Mouse (Mus musculus): ENCODE measurements around the gene Inhbc. TPM values are rescaled to one million over a fixed set of nuclear protein-coding genes. Genes with fewer than 3 reads are reported as not detected.
"Not testable (repeated sequence)": the region's sequence is repeated elsewhere in the genome, so short reads cannot be mapped to it uniquely, and the experiment has no call there.

Gene Inhbc
- polyA plus RNA-seq, 1 experiment from 2014 or later, result not detected

- no peaks in the 10 kb centered on the region for H3K36me3 ChIP-seq
- H3K27me3 ChIP-seq, result peaks cover 64% of the 10 kb centered on the region
- no peaks in the 10 kb centered on the region for H3K9me3 ChIP-seq
- no peak for ATAC-seq
- no peak overlapping the region for H3K4me3 ChIP-seq (replicated peaks)
- no peak overlapping the region for H3K4me2 ChIP-seq (replicated peaks)
- 79% methylated on average over 17 of the region's 17 CpGs for WGBS
- no peak overlapping the region for H3K27ac ChIP-seq
- peaks cover 13% of the 10 kb centered on the region for H3K4me1 ChIP-seq (replicated peaks)
- no peak overlapping the region for H3K9ac ChIP-seq (replicated peaks)
These were observed 46.9 kb downstream of the Inhbc start for GRCm38 (mm10) chr10:127323131-127323855.

GRCm38 (mm10) chr10:127322669-127323068 is 47.6 kb downstream of the Inhbc start:
- Histone ChIP-seq H3K27ac (no peak overlapping the region), H3K9ac (replicated peaks) (no peak overlapping the region), H3K4me2 (replicated peaks) (no peak overlapping the region), H3K27me3 (peaks cover 63% of the 10 kb centered on the region), H3K36me3 (no peaks in the 10 kb centered on the region), H3K9me3 (no peaks in the 10 kb centered on the region), H3K4me3 (replicated peaks) (no peak overlapping the region), H3K4me1 (replicated peaks) (peaks cover 13% of the 10 kb centered on the region)
- WGBS, result 75% methylated on average over 4 of the region's 4 CpGs
- ATAC-seq, result no peak

GRCm38 (mm10) chr10:127322178-127322577 is 48.1 kb downstream of the Inhbc start:
- Histone ChIP-seq H3K9ac (replicated peaks) (no peak overlapping the region), H3K27ac (no peak overlapping the region), H3K4me3 (replicated peaks) (no peak overlapping the region), H3K4me2 (replicated peaks) (no peak overlapping the region), H3K27me3 (peaks cover 59% of the 10 kb centered on the region), H3K4me1 (replicated peaks) (peaks cover 13% of the 10 kb centered on the region), H3K36me3 (no peaks in the 10 kb centered on the region), H3K9me3 (no peaks in the 10 kb centered on the region)
- 71% methylated on average over 13 of the region's 13 CpGs for WGBS
- ATAC-seq, result no peak

GRCm38 (mm10) chr10:127321621-127322020 is 48.6 kb downstream of the Inhbc start, which contains the start of gene Arhgap9:
Gene Arhgap9, plus strand, starts transcription at chr10:127321964.
- no peak within 1 kb of the TSS for H3K27ac ChIP-seq
- no peak within 1 kb of the TSS for H3K9ac ChIP-seq (replicated peaks)
- no peaks in the 10 kb centered on the region for H3K36me3 ChIP-seq
- WGBS, result 78% methylated on average over 2 of the region's 3 CpGs
- H3K27me3 ChIP-seq, result peaks cover 53% of the 10 kb centered on the region
- H3K4me2 ChIP-seq (replicated peaks), result no peak within 1 kb of the TSS
- ATAC-seq, result no peak
- H3K9me3 ChIP-seq, result no peaks in the 10 kb centered on the region
- no peak within 1 kb of the TSS for H3K4me3 ChIP-seq (replicated peaks)
- peaks cover 9% of the 10 kb centered on the region for H3K4me1 ChIP-seq (replicated peaks)

GRCm38 (mm10) chr10:127319969-127320368 is 50.3 kb downstream of the Inhbc start:
- WGBS, result 80% methylated on average over 7 of the region's 7 CpGs
- Histone ChIP-seq H3K4me1 (replicated peaks) (no peaks in the 10 kb centered on the region), H3K9me3 (no peaks in the 10 kb centered on the region), H3K36me3 (no peaks in the 10 kb centered on the region), H3K27ac (no peak overlapping the region), H3K9ac (replicated peaks) (no peak overlapping the region), H3K4me2 (replicated peaks) (no peak overlapping the region), H3K27me3 (peaks cover 37% of the 10 kb centered on the region), H3K4me3 (replicated peaks) (no peak overlapping the region)
- no peak for ATAC-seq

- H3K9me3 ChIP-seq, result no peaks in the 10 kb centered on the region
- H3K4me2 ChIP-seq (replicated peaks), result no peak overlapping the region
- H3K36me3 ChIP-seq, result no peaks in the 10 kb centered on the region
- no peak for ATAC-seq
- H3K4me3 ChIP-seq (replicated peaks), result no peak overlapping the region
- H3K4me1 ChIP-seq (replicated peaks), result no peaks in the 10 kb centered on the region
- no peak overlapping the region for H3K27ac ChIP-seq
- WGBS, result 48% methylated on average over 4 of the region's 4 CpGs
- no peak overlapping the region for H3K9ac ChIP-seq (replicated peaks)
- peaks cover 17% of the 10 kb centered on the region for H3K27me3 ChIP-seq
These were observed 52.2 kb downstream of the Inhbc start for GRCm38 (mm10) chr10:127318009-127318408.

- WGBS, result 91% methylated on average over 2 of the region's 2 CpGs
- Histone ChIP-seq H3K27me3 (peaks cover 10% of the 10 kb centered on the region), H3K36me3 (no peaks in the 10 kb centered on the region), H3K4me1 (replicated peaks) (no peaks in the 10 kb centered on the region), H3K9me3 (no peaks in the 10 kb centered on the region), H3K4me2 (replicated peaks) (no peak overlapping the region), H3K27ac (no peak overlapping the region), H3K9ac (replicated peaks) (no peak overlapping the region), H3K4me3 (replicated peaks) (no peak overlapping the region)
- ATAC-seq, result no peak
These were observed 53.0 kb downstream of the Inhbc start for GRCm38 (mm10) chr10:127317277-127317676.

GRCm38 (mm10) chr10:127314950-127315349 is 55.3 kb downstream of the Inhbc start:
- ATAC-seq; H3K27me3 ChIP-seq; H3K27ac ChIP-seq; H3K4me3 ChIP-seq (replicated peaks); H3K9me3 ChIP-seq; H3K4me2 ChIP-seq (replicated peaks); H3K9ac ChIP-seq (replicated peaks); H3K4me1 ChIP-seq (replicated peaks); H3K36me3 ChIP-seq: not testable (repeated sequence)
- WGBS, result 77% methylated on average over 1 of the region's 1 CpGs

GRCm38 (mm10) chr10:127313516-127313915 is 56.7 kb downstream of the Inhbc start:
- H3K27me3 ChIP-seq; H3K4me2 ChIP-seq (replicated peaks); H3K9ac ChIP-seq (replicated peaks); H3K4me3 ChIP-seq (replicated peaks); H3K27ac ChIP-seq; H3K4me1 ChIP-seq (replicated peaks); H3K9me3 ChIP-seq; ATAC-seq: not testable (repeated sequence)
- WGBS, result 97% methylated on average over 5 of the region's 5 CpGs
- peaks cover 11% of the 10 kb centered on the region for H3K36me3 ChIP-seq

- H3K9ac ChIP-seq (replicated peaks), result no peak overlapping the region
These were observed 57.4 kb downstream of the Inhbc start for GRCm38 (mm10) chr10:127312858-127313257.

GRCm38 (mm10) chr10:127312356-127312676 is 57.9 kb downstream of the Inhbc start:
- no peaks in the 10 kb centered on the region for H3K27me3 ChIP-seq
- ATAC-seq, result peak; percentile 44; the same call in 1 of the 2 replicates
- peak overlapping the region; percentile 69 for H3K27ac ChIP-seq
- H3K4me2 ChIP-seq (replicated peaks), result peak overlapping the region; percentile 70
- peak overlapping the region; percentile 80 for H3K9ac ChIP-seq (replicated peaks)
- H3K4me3 ChIP-seq (replicated peaks), result peak overlapping the region; percentile 78
- 2% methylated on average over 4 of the region's 4 CpGs for whole genome bisulfite sequencing
- H3K36me3 ChIP-seq, result peaks cover 23% of the 10 kb centered on the region
- H3K4me1 ChIP-seq (replicated peaks), result peaks cover 9% of the 10 kb centered on the region
- no peaks in the 10 kb centered on the region for H3K9me3 ChIP-seq

More at GRCm38 (mm10) chr10:127312858-127313257, 57.4 kb downstream of the Inhbc start:
- peaks cover 17% of the 10 kb centered on the region for H3K36me3 ChIP-seq
- H3K27me3 ChIP-seq, result 0 out of 2 replicates have a peak, but pooled peaks cover 3% of the 10 kb centered on the region
- peaks cover 9% of the 10 kb centered on the region for H3K4me1 ChIP-seq (replicated peaks)
- H3K4me3 ChIP-seq (replicated peaks), result no peak overlapping the region
- no peak overlapping the region for H3K4me2 ChIP-seq (replicated peaks)
- no peak for ATAC-seq
- H3K9me3 ChIP-seq, result no peaks in the 10 kb centered on the region
- WGBS, result 81% methylated on average over 4 of the region's 4 CpGs
- no peak overlapping the region for H3K27ac ChIP-seq

GRCm38 (mm10) chr10:127311476-127312355 is 58.5 kb downstream of the Inhbc start, which contains the start of gene Mars:
Gene Mars, minus strand, starts transcription at chr10:127311786.
- H3K4me1 ChIP-seq (replicated peaks), result peaks cover 9% of the 10 kb centered on the region
- H3K36me3 ChIP-seq, result peaks cover 29% of the 10 kb centered on the region
- H3K27me3 ChIP-seq, result no peaks in the 10 kb centered on the region
- peak within 1 kb of the TSS; percentile 78 for H3K4me3 ChIP-seq (replicated peaks)
- under 1% methylated on average over 65 of the region's 65 CpGs for WGBS
- peak; percentile 98 for ATAC-seq
- H3K4me2 ChIP-seq (replicated peaks), result peak within 1 kb of the TSS; percentile 70
- H3K9me3 ChIP-seq, result no peaks in the 10 kb centered on the region
- H3K9ac ChIP-seq (replicated peaks), result peak within 1 kb of the TSS; percentile 80
- peak within 1 kb of the TSS; percentile 78 for H3K27ac ChIP-seq
